Mouse (Mus musculus) v-Abl transformed pro-B cells (cell line): Measurements from ENCODE around the gene Cep170b.

Experiments
- in situ Hi-C, 2 experiments: fragments of 400-800 bp; cut with MboI; formaldehyde crosslinking; loops; one replicate each; pipeline ENCODE4 v1.15.1; 2025; ENCODE audit not compliant: unreplicated experiment in 2 of 2

The Cep170b gene

DNA sequence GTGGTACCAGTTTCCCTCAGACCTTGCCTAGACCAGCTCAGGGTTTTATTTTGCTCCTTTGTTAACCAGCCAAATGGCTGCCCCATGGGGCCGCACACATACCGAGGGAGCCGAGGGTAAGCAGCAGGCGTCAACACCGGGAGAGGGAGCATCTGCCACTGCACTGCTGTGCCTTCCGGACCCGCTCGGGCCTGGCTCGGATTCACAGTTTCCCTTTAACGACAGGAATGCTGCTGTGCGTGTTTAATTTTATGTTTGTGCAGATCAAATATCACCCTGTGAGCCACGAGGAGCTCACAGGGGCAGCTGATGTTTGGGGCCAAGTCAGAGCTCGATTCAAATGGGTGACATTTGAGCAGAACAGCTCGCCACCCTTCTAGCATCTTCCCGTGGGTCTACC is 19.7 kb upstream of the Cep170b start:
- in situ Hi-C loops: loop anchor here (10.0 to 25.0 kb wide), 2 partner anchors 556 to 588 kb away; partner anchors contain the start of genes Aspg (in 1 of the 2) and Kif26a (in 1 of the 2)

DNA sequence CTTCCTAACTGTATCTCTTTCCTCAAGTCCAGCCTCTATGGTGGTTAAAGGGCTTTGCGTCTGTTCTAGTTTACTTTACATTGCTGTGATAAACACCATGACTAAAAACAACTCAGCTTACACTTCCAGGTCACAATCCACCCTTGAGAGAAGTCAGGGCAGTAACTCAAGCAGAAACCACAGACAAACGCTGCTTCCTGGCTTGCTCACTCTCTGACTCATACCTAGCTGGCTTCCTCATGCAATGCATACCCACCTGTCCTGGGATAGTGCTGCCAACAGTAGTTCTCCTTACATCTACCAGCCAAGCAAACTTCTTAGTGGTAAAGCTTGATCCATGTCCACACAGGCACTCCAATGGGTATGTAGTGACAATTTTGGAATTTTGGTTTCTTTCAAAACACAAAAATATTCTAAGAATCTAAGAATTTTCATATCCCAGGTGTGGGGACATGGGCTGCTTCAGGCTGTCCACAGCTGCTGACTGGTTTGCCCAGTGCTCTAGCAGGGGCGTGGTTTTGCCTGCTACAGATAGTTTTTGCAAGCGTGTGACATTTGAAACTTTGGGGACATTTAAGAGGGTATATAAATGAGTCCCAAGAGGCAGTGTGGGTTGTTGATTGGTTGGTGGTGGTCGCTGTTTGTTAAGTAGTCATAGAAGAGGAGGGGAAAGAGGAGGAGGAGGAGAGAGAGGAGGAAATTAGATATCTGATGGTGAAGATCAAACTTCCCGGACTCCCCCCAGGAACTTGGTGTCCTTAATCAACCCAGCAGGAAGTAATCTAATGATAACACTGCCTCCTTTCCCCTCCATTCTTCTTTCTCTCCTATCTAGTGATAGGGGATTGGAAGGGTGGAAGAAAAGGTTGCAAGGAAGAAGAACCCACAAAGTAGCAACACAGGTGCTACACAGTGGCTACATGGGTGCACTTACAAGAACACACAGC is 17.6 kb upstream of the Cep170b start:
- in situ Hi-C loops: loop anchor here (10.0 to 25.0 kb wide), 2 partner anchors 558 to 590 kb away; partner anchors contain the start of genes Aspg (in 1 of the 2) and Kif26a (in 1 of the 2)

DNA sequence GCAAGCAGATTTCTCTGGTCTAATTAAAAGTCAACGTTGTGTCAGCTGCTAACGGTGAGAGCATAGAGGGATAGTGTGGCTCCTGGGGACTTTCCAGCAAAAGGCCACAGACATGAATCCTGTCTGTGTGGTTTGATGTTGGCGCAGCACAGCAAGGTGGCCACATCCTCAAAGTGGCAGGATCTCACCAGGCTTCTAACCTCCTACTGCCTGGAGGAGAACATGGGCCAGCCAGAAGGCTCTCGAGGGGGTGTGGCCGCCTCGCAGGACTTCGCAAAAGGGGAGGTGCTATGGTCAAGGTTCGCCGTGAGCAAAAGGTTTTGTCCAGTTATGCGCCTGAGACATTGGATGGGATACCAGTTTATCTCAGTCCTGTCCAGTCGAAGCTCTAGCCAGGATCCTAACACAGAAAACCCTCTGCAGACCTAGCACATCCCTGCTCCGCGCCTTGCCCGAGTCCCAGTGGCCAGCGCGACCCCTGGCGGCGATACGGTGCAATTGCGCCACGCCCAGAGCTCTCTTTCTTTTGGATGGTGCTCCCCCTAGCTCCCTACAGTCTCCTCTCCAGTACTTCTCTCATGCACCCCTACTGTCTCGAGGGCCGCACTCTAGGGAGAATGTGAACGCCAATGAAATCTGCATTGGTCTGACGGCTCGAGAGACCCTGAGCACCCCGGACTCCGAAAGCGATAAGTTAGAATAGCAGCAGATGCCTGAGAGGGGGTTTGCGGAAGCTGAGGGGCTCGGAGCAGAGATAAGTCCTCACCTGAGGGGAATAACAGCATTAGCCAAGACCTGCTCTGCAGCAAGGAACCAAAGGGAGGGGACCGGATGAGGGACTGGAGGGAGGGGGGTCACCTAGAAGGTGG is 13.3 kb upstream of the Cep170b start:
- in situ Hi-C loops: loop anchor here (5.0 to 25.0 kb wide), 5 partner anchors 50 to 595 kb away; partner anchors contain the start of genes Aspg (in 1 of the 2) and Kif26a (in 1 of the 2)

DNA sequence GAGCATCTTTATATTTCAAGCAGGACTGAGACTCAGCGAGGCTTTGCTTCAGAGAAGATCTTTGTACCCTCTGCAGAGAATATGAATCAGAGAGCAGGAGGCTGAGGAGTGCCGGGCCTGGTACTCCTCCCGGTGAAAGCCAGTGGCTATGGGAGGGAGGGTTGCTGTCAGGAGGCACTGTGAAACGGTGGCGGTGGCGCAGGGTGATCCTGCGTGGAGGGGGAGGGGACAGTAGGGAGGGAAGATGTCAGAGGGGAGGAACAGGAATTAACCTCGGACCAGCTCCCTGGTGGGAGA is 12.7 kb upstream of the Cep170b start:
- in situ Hi-C loops: loop anchor here (5.0 to 25.0 kb wide), 5 partner anchors 50 to 595 kb away; partner anchors contain the start of genes Aspg (in 1 of the 2) and Kif26a (in 1 of the 2)

DNA sequence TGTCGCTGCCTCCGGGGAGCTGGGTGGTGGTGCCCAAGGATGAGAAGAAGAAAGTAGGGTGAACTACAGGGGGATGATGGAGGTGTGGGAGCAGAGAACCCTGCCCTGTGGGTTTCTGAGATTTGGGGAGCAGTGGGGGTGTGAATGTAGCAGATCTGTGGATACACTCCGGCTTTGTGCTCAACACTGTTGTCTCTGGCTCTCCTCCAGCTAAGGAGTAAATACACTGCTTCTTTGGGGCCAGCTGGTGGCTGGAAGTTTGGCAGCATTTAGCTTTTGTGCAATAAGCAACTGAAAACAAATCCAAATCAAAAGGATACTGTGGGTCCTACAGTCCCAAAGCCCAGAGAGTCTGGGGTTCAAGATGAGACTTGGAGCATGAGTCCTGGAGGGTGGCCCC is 6.3 kb upstream of the Cep170b start:
- in situ Hi-C loops: loop anchor here in 1 of 2 experiments (25.0 kb wide), 1 partner anchor 602 kb away; the partner anchor contains the start of gene Aspg

DNA sequence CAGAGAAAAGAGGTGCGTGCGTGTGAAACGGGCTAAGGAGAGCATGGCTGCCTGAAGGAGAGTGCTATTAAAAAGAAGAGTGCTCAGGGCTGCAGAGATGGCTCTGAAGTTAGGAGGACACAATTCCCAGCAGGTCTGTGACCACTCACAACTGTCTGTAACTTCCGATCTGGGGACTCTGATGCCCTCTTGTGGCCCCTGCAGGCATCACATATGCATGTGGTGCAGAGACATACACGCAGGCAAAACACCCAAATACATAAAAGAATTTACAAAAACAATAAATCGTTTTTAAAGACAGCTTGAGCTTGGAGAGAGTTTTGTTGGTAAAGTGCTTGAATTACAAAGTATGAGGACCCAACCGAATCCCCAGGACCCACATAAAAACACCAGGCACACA is 3.1 kb upstream of the Cep170b start:
- in situ Hi-C loops: loop anchor here in 1 of 2 experiments (25.0 kb wide), 1 partner anchor 605 kb away; the partner anchor contains the start of gene Aspg

DNA sequence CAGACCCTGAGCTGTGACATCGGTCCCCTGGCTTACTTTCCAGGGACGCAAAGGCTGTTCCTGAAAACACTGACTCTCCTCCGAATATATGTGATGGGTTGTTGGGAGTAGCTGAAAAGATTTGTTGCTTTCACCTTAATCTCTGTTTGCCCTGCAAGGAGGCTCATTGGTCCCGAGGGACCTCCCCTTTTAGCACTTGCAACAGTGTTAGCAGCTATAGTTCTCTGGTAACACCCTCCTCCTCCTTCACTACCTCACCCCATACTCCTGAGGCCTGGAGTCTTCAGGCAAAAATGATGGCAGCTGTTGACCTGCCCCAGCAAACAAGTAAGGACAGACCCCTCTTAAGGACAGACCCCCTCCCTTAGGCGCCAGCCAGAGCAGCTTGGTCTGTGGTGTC is 1.3 kb upstream of the Cep170b start:
- in situ Hi-C loops: loop anchor here in 1 of 2 experiments (25.0 kb wide), 1 partner anchor 607 kb away; the partner anchor contains the start of gene Aspg

DNA sequence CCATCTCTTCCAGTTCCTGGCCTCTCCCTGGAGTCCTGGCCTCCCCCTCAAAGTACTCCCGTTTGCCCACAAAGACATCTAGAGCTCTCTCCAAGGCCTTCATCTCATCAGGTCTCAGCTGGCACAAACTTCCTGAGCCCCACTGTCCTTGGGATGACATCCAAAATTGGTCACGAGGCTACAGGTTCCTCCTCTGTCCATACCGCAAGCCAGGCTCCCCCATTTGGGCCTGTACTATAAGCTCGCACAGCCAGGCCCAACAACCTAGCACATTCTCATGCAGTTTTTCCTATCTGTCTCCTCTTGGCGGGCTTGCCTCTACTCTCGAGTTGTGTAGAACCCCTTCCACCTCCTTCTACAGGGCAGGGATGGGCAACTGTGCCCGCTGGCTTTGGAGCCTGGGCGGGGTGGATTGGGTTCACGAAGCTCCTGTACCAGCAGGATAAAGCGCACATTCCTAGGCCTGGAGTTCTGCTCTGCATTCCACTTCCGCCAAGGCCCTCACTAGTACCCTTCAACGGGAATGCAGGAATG is 702 bp downstream of the Cep170b start:
- in situ Hi-C loops: loop anchor here in 1 of 2 experiments (25.0 kb wide), 1 partner anchor 609 kb away; the partner anchor contains the start of gene Aspg

DNA sequence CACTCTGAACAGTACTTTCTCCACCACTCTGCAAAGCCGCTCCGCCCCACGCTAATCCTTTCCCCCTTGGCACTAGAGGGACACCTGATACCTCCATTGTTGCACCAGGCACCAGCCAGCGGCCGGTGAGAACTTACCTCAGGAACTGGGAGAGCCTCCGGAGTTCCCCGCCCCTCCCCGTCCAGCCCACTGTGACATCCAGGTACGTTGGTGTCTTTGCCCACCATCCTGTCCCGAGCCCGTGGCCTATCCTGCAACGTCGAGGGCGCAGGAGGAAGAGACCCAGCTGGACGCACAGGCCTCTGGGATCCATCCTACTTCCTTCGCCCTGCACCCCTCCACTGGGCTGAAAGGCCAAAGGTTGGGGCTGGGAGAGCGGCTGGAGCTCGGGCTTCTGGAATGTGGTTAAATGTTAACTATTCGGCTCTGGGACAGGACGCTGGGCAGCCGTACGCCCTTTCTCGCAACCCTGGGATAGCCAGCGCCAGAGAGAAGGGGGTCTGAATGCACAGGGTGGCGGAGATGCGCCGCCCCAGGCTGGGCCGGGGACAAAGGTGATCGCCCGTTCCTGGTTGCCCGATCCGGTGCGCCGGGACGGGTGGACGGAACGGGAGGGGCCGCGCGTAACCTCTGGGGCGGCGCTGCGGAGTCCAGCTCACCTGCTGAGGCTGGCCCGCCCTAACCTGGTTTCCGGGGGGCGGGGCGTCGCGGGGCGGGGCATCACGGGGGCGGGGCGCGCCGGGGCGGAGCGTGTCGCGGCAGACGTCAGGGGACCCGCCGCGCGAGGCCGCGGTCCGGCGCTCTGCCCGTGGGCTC is 1.4 kb downstream of the Cep170b start:
- in situ Hi-C loops: loop anchor here in 1 of 2 experiments (25.0 kb wide), 1 partner anchor 609 kb away; the partner anchor contains the start of gene Aspg

DNA sequence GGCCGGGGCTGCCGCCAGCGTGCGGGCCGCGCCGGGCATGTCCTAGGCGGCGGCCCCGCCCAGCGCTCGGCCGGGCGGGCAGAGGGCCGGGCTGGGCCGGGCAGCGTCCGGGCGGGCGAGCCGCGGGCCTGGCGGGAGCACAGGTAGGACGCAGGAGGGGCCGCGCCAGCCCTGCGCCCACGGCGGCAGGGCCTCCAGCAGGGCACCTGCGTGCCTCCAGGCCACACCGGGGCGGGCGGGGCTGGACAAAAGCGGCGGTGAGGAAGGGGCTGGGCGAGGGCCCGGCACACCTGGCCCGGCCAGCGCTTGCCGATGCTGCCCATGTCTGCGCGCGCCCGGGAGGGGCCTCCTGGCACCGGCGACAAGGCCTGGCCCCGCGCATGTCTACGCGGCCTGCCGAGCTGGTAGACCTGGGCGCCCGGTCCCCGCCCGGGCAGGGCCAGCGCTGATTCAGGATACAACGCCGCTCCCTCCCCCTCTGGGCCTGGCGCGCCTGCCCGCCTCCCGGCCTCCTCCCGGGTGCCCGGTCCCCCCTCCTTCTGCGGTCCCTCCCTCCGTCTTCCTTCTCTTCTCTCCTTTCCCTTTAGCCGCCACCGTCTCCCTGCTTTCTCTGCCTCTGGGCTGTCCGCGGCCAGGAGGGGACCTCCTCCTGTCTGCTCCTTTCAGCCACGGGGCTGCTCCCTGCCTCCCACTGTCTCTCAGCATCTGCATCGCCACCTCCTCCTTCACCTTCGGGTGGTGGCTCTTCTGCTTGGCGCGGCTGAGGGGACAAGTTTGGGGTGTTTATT is 2.2 kb downstream of the Cep170b start:
- in situ Hi-C loops: loop anchor here in 1 of 2 experiments (25.0 kb wide), 1 partner anchor 610 kb away; the partner anchor contains the start of gene Aspg

DNA sequence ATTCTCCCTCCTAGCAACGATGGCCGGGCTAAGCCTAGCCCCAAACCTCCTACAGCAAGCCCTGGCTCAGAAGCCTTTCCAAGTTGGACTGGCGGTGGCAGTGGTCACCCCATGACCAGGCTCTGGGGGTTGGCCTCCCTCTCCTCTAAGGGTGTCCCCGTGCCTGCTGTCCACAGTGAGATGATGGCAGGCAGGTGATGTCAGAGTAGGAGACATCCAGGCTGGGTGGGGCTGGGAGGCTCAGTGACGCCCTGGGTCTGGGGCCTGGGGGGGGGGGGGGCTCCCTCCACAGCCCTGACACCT is 2.7 kb downstream of the Cep170b start:
- in situ Hi-C loops: loop anchor here in 1 of 2 experiments (25.0 kb wide), 1 partner anchor 611 kb away; the partner anchor contains the start of gene Aspg

DNA sequence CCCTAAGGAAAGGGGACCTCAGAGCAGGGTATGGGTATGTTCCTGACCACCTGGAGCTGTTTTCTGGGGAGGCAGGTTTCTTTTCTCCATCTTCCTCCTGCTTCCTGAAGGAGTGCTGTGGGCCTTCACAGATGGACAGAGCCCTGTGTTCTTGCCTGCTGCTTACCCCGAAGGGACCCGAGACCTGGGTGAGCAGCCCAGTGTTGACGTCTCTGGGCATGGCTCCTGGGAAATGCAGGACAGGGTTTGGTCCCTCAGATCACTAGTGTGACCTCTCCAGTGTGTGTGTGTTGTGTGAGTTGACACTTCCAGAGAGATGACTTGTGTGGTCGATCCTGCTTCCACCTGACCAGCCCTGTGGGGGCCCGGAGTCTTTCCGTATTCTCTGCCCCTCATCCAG is 3.2 kb downstream of the Cep170b start:
- in situ Hi-C loops: loop anchor here in 1 of 2 experiments (25.0 kb wide), 1 partner anchor 611 kb away; the partner anchor contains the start of gene Aspg

DNA sequence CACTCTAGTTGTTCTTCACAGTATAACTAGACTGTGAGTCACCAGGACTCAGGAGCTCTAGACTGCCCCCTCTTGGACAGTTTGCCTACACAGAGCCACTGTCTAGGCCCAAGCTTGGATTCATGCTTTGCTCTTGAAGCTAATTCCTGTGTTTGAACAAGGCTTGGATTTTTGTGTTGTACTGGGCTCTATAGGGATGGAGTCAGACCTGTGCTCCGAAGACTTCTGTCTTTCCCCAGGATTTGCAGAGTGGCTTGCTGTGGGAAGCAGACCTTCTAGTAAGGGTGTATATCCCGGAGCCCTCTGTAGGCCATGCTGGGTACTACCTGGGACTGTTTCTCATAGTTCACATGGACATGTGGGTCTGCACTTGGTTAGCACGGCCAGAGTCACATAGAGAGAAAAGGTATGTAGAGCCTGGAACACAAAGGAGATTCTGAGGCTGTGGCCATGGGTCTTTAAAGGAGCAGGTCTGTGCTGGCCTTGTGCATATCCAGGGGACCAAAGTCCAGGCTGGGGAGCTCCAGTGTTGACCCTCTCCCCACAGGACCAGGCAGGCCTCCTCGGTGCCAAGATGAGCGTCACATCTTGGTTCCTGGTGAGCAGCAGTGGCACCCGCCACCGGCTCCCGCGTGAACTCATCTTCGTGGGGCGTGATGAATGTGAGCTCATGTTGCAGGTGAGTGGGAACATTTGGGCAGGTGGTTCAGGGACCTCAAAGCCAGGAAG is 4.0 kb downstream of the Cep170b start:
- in situ Hi-C loops: loop anchor here in 1 of 2 experiments (25.0 kb wide), 1 partner anchor 612 kb away; the partner anchor contains the start of gene Aspg

DNA sequence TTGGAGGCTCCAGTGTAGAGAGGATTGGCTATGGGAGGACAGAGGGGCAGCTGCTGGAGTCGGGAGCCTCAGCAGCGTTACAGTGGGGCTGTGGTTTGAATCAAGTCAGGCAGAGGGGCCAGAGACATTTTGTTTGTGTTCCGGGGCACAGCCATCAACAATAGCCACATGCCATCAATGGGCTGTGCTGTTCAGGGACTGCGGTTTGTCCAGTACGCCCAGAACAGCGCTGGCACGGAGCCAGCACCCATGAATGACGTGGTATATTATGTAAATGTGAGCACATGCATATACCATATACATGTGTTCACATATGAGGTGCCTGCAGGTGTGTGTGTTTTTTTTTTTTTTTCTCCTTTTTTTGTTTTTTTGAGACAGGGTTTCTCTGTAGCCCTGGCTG is 7.5 kb downstream of the Cep170b start:
- in situ Hi-C loops: no loop called here

DNA sequence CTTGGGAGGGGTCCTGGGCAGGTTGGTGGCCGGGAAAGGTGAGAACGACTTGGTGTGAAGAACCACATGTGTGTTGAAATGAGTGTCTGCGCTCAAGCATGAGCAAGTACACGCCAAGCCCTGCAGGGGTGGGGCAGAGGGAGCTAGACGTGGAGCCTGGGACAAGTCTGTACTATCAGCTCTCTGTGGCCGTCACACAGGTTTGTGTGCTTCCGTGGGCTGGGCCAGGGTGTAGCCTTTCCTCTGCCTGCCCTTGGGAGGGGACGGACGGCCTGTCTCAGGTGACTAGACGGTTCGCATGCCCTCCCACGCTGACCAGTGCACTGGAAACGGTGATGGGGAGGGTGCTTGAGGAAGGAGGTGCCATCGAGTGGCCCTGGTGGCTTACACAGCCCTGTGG is 10.6 kb downstream of the Cep170b start:
- in situ Hi-C loops: no loop called here

DNA sequence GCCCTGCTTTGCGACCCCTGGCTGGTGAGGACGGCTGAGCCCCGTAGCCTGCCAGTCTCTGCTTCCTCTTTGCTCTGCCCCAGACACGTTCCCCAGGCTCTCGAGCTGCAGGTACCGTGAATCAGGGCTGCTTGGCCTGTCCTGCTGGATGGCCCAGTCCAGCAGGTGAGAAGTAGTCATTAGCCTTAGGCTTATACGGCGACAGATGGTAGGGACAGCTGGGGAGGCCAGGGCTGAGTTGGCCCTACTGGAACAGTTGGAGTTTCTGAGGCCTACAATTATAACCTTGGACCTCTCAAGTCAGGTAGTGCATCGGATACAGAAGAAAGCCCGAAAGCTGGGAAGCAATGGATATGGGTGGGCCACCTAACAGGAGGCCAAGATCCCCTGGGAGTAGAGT is 12.3 kb downstream of the Cep170b start:
- in situ Hi-C loops: no loop called here

DNA sequence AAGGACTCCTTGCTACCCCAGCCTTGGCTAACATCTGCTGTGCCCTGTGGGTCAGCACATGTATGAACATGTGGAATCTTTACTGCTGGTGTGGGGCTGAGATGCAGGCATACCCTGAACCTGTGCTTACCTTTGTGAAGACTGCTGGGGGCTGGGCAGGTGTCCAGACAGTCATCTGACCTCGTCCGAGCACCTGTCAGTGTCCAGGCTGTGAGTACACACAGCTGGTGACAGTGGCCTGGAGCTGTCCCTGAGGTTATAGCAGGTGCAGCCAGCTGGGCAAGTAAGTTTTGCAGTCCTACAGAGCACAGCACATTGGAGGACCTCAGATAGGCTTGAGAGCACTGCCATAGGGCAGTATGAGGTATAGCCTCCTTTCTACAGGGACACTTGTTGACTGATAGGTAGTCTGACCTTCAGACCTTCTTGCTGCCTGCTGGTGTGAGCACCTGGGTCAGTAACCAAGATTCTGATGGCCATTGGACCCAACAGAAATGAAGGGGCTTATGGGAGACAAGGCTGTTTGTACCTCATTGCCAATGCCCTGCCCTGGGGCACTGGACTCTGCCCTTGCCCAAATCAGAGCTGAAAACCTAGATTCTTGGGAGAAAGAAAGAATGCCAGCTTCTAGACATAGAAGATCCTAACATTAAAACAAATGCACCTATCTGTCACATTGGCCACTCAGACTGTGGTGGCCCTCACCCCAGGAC is 14.0 kb downstream of the Cep170b start:
- in situ Hi-C loops: no loop called here
